Mouse (Mus musculus) right cerebral cortex, postnatal 14 days (tissue): ENCODE measurements around the gene Pdlim1.

ENCODE experiments used
- DNase-seq: peaks from one replicate; pipeline ENCODE4 v3.0.0; 2022

The Pdlim1 gene

DNA sequence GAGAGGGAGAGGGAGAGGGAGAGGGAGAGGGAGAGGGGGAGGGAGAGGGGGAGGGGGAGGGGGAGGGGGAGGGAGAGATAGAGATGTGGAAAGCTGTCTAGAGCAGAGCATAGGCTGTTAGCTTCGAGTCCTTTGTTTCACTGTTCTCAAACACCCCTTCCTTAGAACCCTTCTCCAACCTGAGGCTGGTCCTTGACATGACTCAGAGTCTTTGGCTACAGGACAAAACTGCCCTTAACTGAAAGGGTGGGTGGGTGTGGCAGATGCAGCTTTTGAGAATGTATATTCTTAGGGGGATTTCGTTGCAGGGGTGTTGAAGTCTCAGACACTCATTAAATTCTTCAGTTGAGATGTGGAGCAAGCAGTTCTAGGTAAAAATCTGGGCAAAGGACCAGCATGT lies 11.8 kb upstream of the Pdlim1 start:
- DNase-seq: no peak

DNA sequence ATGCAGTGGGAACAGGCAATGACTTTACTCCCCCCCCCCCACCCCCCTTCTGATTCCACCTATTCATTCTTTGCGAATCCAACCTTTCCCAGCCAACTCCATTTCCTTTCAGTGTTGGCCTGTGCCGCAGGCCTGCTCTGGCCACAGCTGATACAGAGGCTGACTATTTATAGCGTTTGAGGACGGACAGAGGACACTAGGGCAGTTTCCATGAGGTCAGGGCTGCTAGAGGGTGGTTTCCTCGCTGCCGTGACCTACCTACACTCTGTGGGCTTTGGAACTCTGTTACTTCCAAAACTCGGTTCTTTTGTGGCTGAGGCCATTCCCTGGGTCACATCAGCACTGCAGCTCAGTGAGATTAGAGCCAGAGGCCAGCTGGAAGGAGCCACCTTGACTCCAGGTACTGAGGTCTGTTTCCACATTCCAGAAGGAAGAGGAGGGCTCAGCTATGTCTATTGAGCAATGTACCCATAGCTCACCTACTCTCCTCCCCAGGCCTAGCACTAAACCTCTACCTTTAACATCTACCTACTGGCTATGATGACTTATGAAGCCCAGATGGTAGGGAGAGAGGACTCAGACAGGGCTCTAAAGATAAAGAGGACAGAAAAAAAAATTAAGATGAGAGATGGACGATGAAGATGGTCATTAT lies 6.9 kb upstream of the Pdlim1 start:
- DNase-seq: no peak

DNA sequence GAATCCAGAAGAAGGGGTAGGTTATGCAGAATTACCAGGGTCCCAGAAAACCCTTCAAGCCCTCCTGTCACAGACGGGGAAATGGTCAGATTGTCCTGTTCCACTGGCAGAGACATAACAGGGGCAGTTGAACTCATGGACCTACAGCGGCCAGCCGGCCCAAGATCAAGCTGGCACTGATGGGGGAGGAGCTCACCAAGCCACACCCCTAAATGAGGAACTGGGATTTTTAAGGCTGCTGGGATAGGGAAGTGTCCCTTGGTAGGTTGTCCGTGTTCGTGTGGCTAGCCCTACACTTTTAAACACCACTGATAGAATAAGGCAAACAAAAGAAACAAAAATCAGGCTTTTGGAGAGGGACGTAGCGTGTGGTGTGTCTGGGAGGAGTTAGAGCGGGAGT lies 5.9 kb upstream of the Pdlim1 start:
- no peak for DNase-seq

DNA sequence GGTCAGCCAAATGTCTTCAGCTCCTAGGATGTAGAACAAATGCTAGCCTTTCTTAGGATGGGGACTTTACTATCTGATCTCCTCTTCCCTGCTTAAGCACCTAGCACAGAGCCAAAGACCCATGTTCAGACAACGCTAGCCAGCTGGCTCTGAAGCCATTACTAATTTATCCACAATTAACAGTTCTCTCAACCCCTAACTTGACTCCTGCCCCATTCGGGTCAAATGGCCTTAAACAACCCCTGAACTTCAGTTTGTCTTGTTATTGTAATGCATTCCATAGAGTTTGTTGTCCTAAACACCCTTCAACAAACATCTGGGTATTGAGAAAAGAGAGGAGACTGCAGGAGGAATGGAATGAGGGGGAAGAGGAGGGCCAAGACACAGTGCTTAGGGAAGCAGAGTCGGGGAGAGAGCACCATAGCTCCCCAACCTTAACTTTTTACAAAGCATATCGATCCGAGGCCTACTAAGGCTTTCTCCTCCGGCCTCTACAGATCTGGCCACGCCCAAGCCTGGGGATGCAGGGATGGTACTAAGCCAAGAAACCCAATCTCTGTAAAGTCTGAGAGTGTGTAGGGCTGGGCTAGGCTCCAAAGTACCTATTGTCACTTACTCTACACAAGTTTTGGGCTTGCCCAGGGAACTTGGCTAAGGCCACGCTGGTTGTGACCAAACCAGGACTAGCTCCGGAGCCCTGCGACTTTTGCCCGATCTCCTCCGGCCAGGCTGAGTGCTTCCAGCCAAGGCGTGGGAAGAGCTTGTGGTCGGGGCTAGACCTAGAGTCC lies 4.0 kb upstream of the Pdlim1 start:
- DNase-seq: no peak

DNA sequence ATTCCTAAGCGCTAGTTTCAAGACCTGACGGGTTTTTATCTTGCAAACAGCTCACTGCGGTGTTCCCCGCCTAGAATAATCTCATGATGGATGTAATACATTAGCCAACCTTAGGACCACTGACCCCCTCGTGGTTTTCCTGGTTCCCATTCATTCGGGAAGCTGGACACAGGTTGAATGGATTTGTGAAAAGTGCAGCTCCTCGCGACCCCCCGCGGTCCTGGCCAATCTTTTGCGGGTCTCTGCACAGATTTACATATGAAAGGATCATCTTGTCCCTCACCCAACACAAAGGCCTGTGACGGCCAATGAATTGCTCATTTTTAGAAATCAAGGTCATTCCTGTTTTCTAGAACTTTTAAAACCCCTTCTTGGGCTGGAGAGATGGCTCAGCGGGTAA lies 1.0 kb upstream of the Pdlim1 start:
- no peak for DNase-seq

DNA sequence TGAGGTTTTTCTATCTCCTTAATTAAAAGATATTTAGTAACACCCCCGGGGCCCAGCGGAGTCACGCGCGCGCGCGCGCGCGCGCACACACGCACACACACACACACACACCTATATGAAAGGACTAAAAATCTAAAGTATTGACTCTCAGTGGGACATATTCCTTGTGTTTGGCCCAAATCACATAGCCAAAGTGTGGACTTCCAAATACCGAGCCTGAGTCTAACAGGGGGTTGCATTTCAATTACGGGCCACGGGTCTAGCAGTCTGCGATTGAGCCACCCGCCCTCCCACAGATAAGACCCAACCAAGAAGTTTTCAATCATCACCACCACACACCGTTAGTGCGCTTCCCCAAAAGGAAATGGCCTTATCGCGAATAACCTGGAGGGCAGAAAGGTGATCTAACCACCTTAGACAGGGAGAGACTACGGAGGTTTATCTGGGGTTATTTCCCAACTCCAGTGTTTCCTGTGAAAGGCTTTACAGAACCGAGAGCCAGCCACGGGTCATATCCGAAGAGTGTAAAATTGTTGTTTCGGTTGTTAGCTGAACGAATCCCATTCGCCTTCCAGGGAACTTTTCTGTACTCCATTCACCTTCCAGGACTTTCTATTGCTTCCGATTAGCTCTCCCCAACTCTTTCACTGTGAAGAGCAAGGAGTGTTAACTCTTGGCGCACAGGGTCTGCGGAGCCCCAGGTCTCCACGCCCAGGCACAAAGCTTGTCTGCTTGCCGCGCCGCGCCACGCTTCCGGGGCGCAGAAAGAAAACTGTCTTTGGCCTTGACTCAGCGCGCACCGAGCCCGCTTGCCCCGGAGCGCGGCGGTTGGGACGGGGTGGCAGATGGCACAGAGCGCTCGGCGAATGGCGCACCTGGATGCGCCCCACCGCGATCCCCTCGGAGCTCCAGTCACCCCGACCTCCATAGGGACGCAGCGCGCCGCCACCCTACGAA lies 1.0 kb downstream of the Pdlim1 start:
- DNase-seq: no peak

DNA sequence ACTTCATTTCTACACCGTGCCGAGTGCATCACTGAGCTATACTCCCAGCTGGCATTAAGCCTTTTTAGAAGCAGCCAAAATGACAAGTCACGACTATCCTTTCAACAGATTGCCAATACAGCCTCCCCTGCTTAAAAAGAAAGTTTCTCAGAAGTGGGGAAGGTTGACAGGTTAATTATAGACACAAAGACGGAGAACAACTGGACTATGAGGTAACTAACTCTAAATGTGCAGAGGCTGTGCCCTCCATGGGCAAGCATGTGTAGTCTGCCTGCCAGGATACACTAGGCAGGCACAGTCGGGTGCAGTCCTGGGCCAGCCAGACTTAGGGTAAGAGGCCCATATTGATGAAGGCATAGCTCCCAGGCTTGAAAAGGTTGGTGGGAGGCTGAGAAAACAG lies 2.1 kb downstream of the Pdlim1 start:
- DNase-seq: no peak

DNA sequence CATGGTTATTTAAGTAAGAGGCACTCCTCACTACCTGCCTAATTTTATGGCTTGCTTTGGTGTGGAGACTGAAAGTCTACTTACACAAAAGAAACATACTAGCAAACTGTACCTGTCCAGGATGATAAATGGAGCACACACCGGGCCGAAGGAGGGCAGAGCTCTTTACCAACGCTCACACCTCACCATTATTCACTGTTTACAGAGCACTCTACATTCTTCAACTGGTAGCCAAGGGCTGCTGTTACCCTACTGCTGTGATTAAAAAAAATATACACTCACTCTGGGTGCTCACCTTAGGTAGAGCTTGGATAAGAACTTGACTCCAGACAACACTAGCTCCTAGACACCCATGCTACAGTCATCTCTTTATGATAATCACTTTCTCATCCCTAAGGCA lies 3.1 kb downstream of the Pdlim1 start:
- DNase-seq: no peak

DNA sequence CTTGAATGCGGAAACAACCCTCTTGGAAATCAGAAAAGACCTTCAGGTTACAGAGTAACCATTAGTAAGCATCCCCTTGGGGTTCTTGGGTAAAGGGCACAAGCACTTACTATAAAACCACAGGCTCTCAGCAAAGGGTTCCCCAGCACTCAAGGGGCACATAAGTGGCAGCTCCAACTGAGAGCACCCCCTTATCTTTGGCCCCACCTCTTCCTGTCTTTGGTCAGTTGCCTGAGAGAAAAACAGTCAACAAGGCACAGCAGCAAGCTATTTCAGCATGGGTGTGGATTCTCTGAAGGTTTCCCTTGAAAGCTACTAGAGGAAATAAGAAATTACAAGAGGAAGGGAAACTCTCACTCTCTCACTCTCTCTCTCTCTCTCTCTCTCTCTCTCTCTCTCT lies 4.3 kb downstream of the Pdlim1 start:
- no peak for DNase-seq

DNA sequence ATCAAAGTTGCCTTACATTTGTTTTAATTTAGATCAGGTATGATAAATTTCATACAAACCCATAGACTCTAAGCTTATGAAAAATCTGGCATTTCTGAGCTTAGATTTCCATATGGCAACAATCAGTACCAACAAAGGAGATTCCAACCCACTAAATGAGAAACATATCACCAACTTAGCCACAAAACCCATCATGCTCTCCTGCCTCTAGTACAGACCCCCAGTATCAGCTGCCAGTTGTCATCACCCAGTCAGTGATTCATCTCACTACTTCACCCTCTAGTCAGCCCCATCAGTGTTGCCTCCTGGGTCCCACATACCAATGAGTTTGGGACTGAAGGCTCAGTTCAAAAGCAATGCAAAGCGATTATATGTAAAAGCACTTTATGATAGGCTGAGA lies 12.2 kb downstream of the Pdlim1 start:
- DNase-seq: no peak

DNA sequence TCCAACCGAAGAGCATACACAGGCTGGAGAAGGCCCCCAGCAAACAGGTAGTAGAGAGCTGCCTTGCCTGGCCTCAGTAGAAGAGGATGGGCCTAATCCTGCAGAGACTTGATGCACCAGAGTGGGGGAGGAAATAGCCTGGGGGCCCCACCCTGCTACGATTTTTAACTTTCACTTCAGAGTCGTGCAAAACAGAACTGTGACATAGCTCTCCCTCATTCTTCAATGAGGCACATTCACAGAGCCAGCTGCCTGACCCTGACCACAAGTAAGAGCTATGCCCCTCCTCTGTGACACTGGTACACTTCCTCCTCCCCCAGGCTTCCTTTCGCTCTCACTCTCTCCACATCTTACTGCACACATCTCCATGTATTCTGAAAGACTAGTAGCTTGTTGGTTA lies 14.2 kb downstream of the Pdlim1 start:
- no peak for DNase-seq

DNA sequence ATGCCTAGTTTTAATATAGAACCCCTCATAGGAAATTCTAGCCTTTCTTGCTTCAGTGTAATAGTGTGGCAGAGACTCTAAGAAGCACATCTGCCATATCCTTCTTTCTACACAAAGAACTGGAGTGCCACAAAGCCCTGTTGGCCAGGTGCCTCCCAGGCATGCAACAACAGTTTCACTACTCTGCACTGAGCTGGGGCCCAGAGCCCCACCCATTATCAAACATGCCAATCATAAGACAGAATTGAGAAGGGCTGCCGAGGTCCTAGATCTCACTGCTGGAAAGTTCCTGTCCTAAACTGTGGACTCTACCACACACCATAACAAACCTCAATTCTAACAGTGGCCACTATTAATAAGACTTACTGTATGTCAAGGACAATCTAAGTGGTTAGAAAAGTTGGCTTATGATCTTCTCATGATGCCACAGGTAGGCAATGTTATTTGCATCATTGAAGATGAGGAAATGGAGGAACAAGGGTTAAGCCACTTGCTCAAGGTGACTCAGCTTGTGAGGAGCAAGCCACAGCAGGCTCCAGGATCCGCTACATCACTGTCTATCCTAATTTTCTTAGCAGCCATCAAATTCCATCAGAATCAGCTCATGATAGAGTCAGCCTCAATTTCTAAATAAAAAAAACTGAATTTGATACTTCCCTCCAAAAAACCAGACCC lies 15.1 kb downstream of the Pdlim1 start:
- DNase-seq: no peak

DNA sequence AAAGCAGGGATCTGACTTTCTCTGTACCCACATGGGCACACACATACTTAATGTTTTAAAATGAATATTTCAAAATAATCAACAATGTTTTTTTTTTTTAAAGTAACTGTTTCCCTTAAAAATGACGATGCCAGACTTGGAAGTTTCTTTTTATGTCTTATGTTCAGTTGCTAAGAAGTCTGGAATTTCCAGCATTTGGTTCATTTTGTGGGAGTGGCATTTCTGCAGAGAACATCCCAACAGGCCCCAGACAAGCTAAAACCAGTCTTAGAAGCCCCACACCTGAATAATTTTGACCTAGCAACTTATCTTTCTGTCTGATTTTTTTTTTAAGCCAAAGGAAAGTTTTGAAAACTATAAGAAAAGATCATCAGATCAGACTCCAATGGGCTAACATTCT lies 16.1 kb downstream of the Pdlim1 start:
- DNase-seq: no peak

DNA sequence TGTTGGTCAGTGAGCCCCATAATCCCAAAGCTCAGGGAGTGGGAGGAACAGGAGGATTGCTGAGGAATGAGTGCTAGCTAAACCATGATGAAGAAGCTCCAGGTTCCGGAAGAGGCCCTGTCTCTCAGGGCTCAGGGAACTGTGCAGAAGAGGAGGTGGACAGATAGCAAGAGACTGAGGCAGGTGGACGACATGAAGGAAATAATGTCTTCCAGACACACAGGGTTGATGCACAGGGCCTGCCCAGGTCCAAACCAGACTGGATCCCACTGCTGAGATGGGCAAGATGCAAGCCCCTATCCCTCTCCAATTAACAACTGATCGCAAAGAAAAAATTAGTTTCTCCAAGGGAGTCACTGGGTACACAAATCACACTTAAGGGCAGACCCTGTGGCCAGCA lies 16.9 kb downstream of the Pdlim1 start:
- no peak for DNase-seq

DNA sequence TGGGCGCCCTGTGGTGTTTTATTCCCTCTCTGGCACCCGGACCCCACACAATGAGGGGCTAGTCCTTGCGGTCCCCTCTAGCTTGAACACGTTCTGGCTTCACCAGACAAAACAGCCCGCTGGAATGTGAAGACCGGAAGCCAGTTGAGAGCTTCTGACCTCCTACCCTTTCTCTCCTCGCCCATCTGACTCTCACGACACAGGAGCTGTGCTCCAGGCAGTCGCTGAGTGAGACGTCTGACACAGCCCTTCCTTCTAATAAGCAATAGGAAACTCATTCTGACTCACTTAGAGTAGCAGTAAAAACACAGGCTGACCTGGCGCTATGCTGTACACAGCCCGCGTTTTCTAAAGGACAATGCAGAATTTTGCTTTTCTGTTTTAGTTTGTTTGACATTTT lies 17.9 kb downstream of the Pdlim1 start:
- DNase-seq: no peak

DNA sequence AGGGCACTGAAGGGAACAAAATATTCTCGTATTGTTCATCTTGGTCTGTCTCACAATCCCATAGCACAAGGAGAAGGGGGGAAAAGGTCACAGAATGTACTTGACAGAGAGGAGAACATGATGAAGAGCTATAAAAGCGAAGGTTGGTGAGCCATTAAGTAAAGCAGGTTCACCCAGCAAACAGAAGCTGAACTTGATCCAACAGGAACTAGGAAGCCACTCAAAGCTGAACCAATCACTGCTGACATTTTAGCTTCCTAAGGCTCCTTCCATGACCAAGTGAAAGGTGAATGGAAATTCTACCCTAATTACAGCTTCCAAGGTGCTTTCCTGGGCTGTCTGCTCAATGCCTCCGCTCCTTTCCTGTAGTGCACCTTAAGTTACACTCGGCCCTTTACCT lies 20.5 kb downstream of the Pdlim1 start:
- no peak for DNase-seq

DNA sequence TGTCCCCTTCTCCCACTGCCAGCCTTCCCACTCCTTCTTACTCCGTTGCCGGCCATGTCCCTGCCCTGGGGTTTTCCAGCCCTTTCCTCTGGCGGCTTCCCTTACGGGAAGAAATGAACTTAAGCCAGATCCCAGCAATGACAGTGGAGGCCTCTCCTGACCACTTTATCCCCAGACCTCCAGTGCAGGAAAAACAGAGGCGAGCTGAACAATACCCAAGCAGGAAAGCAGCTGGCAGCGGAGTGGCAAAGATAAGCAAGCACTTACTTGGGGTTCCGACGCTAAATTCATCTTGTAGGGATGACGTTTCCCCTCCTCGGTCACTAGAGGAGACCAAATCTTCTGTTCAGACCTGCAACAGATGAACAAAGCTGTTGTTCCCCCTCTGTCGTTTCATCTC lies 22.3 kb downstream of the Pdlim1 start:
- DNase-seq: no peak

DNA sequence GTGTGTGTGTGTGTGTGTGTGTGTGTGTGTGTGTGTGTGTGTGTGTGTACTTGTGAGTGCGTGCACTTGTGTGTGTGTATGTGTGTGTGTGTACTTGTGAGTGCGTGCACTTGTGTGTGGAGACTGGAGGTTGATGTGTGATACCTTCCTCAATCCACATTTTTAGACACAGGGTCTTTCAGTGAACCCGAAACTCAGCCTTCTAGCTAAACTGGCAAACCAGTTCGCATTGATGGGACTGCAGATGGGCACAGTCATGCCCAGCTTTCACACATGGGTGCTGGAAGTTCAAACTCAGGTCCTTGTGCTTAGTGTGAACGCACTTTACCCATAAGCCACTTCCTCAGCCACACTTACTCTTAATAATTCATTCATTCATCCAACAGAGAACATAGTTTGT lies 23.2 kb downstream of the Pdlim1 start:
- no peak for DNase-seq

DNA sequence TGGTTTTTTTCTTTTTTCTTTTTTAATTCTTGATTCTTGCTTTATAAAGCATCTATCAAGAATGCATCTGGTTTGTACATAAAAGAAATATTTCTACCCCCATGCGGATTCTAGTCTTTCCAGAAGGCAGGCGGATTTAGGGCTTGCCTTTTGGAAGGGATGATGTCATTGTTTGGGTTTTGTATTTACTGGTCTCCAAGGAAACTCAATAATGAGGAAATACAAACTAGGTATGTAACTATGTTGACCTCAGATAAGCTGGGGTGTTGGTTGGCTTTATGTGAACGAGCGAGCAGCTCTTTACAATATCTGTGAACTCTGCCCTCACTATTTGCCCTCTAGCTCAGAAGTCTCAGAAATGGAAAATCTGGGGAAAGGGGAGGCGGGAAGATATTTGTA lies 24.4 kb downstream of the Pdlim1 start:
- DNase-seq: no peak

DNA sequence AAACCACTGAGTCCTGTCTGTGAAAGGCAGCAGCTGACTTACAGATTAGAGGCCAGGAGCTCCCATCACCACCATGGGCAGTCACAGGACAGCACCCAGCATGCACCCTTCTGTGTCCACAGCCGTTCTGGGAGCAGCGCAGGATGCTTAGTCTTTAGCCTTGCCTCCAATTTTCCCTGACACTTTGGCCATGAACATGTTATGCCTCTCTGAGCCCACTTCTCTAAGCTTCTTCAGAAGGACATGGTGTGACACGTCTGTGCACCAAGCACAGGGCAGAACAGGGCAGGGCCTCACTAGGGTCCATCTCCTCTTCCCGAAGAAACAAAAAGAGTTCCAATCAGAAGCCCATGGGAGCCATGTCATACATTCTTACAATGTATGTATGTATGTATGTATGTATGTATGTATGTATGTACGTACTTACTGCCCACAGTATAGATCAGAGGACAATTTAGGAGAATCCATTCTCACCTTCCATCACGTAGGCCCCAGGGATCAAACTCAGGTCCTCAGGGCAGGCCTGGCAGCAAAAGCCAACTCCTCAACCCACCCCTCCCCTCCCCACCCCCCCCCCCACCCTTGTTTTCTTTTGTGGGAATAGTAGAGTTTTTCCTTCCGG lies 24.9 kb downstream of the Pdlim1 start:
- DNase-seq: no peak

DNA sequence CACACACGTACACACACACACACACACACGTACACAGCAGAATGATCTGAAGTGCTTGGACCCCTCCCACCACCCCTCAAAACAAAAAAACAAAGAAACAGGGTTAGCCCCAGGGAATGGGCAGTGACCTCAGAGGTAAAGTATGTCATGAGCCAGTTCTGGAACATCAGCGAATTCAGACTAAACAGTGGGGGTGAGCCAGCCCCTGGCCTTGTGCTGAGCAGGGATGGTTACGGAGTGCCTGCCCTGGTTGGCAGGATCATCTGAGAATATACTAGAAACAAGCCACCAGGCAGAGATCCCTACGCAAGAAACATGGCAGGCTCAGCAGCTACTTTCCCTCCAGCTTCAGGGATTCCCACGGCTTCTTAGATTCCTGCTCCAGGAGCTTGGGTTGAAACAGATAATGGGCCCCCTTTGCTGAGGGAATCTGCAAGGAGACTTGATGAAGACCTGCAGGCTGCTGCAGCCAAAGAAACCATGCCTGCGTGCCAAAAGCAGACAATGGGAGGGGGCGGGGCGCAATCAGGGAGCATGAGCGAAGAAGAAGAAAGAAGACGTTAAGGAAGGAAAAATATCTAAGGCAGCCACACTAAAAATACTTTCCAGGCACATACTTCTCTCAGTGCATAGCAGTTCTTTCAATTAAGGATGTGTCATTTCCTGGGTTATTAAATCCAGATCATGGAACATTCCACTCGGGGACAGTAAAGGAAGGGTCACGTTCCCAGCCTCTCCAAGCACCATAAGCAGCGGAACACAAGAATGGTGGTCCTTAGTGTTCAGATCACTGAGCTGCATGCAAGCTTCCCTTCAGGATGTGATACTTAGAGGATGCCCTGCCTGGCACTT lies 30.6 kb downstream of the Pdlim1 start:
- DNase-seq: peak; percentile 51

DNA sequence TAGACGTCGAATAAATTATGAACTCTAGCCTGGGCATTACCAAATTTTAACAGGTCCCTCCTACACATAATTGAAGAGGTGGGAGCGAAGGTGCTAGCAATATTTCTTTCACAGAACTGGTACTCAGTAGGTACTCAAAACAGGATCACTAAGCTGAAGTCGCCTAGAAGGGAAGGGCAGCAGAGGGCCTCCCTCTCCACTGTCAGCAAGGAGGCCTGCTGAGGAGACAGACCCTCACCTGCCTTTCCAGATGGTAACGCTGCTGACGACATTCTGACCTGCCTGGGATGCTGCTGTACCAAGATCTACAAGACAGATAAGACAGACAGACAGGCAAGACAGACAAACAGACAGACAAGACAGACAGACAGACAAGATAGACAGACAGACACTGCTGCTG lies 31.3 kb downstream of the Pdlim1 start:
- no peak for DNase-seq
